Mouse (Mus musculus): Measurements from ENCODE around the gene Rfx8. TPM values are rescaled to one million over a fixed set of nuclear protein-coding genes. Genes with fewer than 3 reads are reported as not detected.
"Not testable (repeated sequence)": the region's sequence is repeated elsewhere in the genome, so short reads cannot be mapped to it uniquely, and the experiment has no call there.

The Rfx8 gene
- polyA plus RNA-seq, 1 experiment from 2014 or later, result 3.3 TPM

GRCm38 (mm10) chr1:39663050-39663449 lies 57.7 kb downstream of the Rfx8 start:
- ATAC-seq (ENCODE audit: insufficient number of reproducible peaks, insufficient read depth, low FRiP score, low TSS enrichment), result no peak
- H3K36me3 ChIP-seq, result no peaks in the 10 kb centered on the region
- no peaks in the 10 kb centered on the region; the same call in 1 of the 2 replicates for H3K9me3 ChIP-seq
- H3K4me2 ChIP-seq (replicated peaks), result no peak overlapping the region
- no peak overlapping the region for H3K27ac ChIP-seq
- no peaks in the 10 kb centered on the region for H3K4me1 ChIP-seq
- H3K27me3 ChIP-seq, result no peaks in the 10 kb centered on the region
- no peak overlapping the region for H3K4me3 ChIP-seq
- H3K9ac ChIP-seq, result no peak overlapping the region
- 83% methylated on average over 4 of the region's 4 CpGs for WGBS

- Histone ChIP-seq H3K27me3 (peaks cover 10% of the 10 kb centered on the region), H3K27ac (no peak overlapping the region), H3K4me3 (no peak overlapping the region), H3K4me1 (no peaks in the 10 kb centered on the region), H3K4me2 (replicated peaks) (no peak overlapping the region), H3K9ac (no peak overlapping the region), H3K9me3 (no peaks in the 10 kb centered on the region), H3K36me3 (no peaks in the 10 kb centered on the region)
- no peak for ATAC-seq (ENCODE audit: insufficient number of reproducible peaks, insufficient read depth, low FRiP score, low TSS enrichment)
- 76% methylated on average over 6 of the region's 6 CpGs for WGBS
Observed at GRCm38 (mm10) chr1:39656976-39657529, 63.7 kb downstream of the Rfx8 start.

GRCm38 (mm10) chr1:39654901-39655300 lies 65.9 kb downstream of the Rfx8 start:
- Histone ChIP-seq H3K4me1 (peaks cover 11% of the 10 kb centered on the region), H3K27me3 (peaks cover 28% of the 10 kb centered on the region)
- 85% methylated on average over 18 of the region's 18 CpGs for WGBS
- H3K4me3 ChIP-seq; ATAC-seq (ENCODE audit: insufficient number of reproducible peaks, insufficient read depth, low FRiP score, low TSS enrichment); H3K9me3 ChIP-seq; H3K9ac ChIP-seq; H3K27ac ChIP-seq; H3K36me3 ChIP-seq; H3K4me2 ChIP-seq (replicated peaks): not testable (repeated sequence)

- no peak overlapping the region for H3K4me3 ChIP-seq
- no peaks in the 10 kb centered on the region for H3K9me3 ChIP-seq
- H3K27ac ChIP-seq, result no peak overlapping the region
- 83% methylated on average over 4 of the region's 4 CpGs for WGBS
- H3K4me2 ChIP-seq (replicated peaks), result no peak overlapping the region
- no peaks in the 10 kb centered on the region for H3K36me3 ChIP-seq
- H3K4me1 ChIP-seq, result peaks cover 11% of the 10 kb centered on the region
- no peak overlapping the region for H3K9ac ChIP-seq
- peaks cover 43% of the 10 kb centered on the region for H3K27me3 ChIP-seq
- ATAC-seq (ENCODE audit: insufficient number of reproducible peaks, insufficient read depth, low FRiP score, low TSS enrichment), result no peak
Observed at GRCm38 (mm10) chr1:39653028-39653427, 67.8 kb downstream of the Rfx8 start.

- peak within 1 kb of the TSS; percentile 99 for H3K4me2 ChIP-seq (replicated peaks)
- peak within 1 kb of the TSS; percentile 59 for H3K4me3 ChIP-seq
- H3K9ac ChIP-seq, result peak within 1 kb of the TSS; percentile 55
- ATAC-seq (ENCODE audit: insufficient number of reproducible peaks, insufficient read depth, low FRiP score, low TSS enrichment), result 0 out of 2 replicates have a peak, but pooled peaks have one; percentile 28
- WGBS, result 42% methylated on average over 9 of the region's 9 CpGs
- H3K4me1 ChIP-seq, result peaks cover 11% of the 10 kb centered on the region
- H3K36me3 ChIP-seq, result no peaks in the 10 kb centered on the region
- no peaks in the 10 kb centered on the region for H3K9me3 ChIP-seq
- H3K27me3 ChIP-seq, result peaks cover 45% of the 10 kb centered on the region
- no peak within 1 kb of the TSS for H3K27ac ChIP-seq
Observed at GRCm38 (mm10) chr1:39651241-39651548, 69.6 kb downstream of the Rfx8 start, which contains the start of gene Creg2. Creg2 (minus strand) TSS chr1:39651474.

- peaks cover 45% of the 10 kb centered on the region for H3K27me3 ChIP-seq
- ATAC-seq (ENCODE audit: insufficient number of reproducible peaks, insufficient read depth, low FRiP score, low TSS enrichment), result peak; percentile 67; the same call in 1 of the 2 replicates
- H3K36me3 ChIP-seq, result no peaks in the 10 kb centered on the region
- H3K4me2 ChIP-seq (replicated peaks), result peak overlapping the region; percentile 99
- WGBS, result 1% methylated on average over 73 of the region's 73 CpGs
- peak overlapping the region; percentile 59 for H3K4me3 ChIP-seq
- peak overlapping the region; percentile 55 for H3K9ac ChIP-seq
- peaks cover 11% of the 10 kb centered on the region for H3K4me1 ChIP-seq
- no peaks in the 10 kb centered on the region for H3K9me3 ChIP-seq
- H3K27ac ChIP-seq, result no peak overlapping the region
Observed at GRCm38 (mm10) chr1:39650435-39651240, 70.2 kb downstream of the Rfx8 start.

GRCm38 (mm10) chr1:39649691-39650434 lies 70.9 kb downstream of the Rfx8 start:
- H3K4me3 ChIP-seq, result peak overlapping the region; percentile 59
- H3K27ac ChIP-seq, result no peak overlapping the region
- WGBS, result 19% methylated on average over 17 of the region's 17 CpGs
- H3K4me2 ChIP-seq (replicated peaks), result peak overlapping the region; percentile 99
- H3K36me3 ChIP-seq, result no peaks in the 10 kb centered on the region
- no peaks in the 10 kb centered on the region for H3K9me3 ChIP-seq
- H3K4me1 ChIP-seq, result peaks cover 11% of the 10 kb centered on the region
- H3K27me3 ChIP-seq, result peaks cover 45% of the 10 kb centered on the region
- peak overlapping the region; percentile 55; the same call in 1 of the 2 replicates for H3K9ac ChIP-seq
- ATAC-seq (ENCODE audit: insufficient number of reproducible peaks, insufficient read depth, low FRiP score, low TSS enrichment), result no peak

- H3K27ac ChIP-seq, result no peak overlapping the region
- 87% methylated on average over 7 of the region's 7 CpGs for WGBS
- no peak overlapping the region for H3K4me2 ChIP-seq (replicated peaks)
- no peaks in the 10 kb centered on the region for H3K36me3 ChIP-seq
- no peak overlapping the region for H3K9ac ChIP-seq
- H3K4me1 ChIP-seq, result peaks cover 11% of the 10 kb centered on the region
- H3K27me3 ChIP-seq, result peaks cover 45% of the 10 kb centered on the region
- H3K4me3 ChIP-seq, result no peak overlapping the region
- no peaks in the 10 kb centered on the region for H3K9me3 ChIP-seq
- no peak for ATAC-seq (ENCODE audit: insufficient number of reproducible peaks, insufficient read depth, low FRiP score, low TSS enrichment)
Observed at GRCm38 (mm10) chr1:39648584-39648983, 72.2 kb downstream of the Rfx8 start.

GRCm38 (mm10) chr1:39645905-39646759 lies 74.7 kb downstream of the Rfx8 start:
- Histone ChIP-seq H3K4me1 (peaks cover 11% of the 10 kb centered on the region), H3K27ac (no peak overlapping the region), H3K36me3 (no peaks in the 10 kb centered on the region), H3K9ac (no peak overlapping the region), H3K4me2 (replicated peaks) (no peak overlapping the region), H3K4me3 (no peak overlapping the region), H3K27me3 (peaks cover 30% of the 10 kb centered on the region), H3K9me3 (no peaks in the 10 kb centered on the region)
- no peak for ATAC-seq (ENCODE audit: insufficient number of reproducible peaks, insufficient read depth, low FRiP score, low TSS enrichment)
- WGBS, result 41% methylated on average over 8 of the region's 8 CpGs

GRCm38 (mm10) chr1:39644333-39644732 lies 76.5 kb downstream of the Rfx8 start:
- no peak for ATAC-seq (ENCODE audit: insufficient number of reproducible peaks, insufficient read depth, low FRiP score, low TSS enrichment)
- H3K27ac ChIP-seq, result no peak overlapping the region
- 50% methylated on average over 1 of the region's 1 CpGs for WGBS
- no peaks in the 10 kb centered on the region for H3K36me3 ChIP-seq
- H3K9me3 ChIP-seq, result no peaks in the 10 kb centered on the region
- H3K4me1 ChIP-seq, result no peaks in the 10 kb centered on the region
- H3K4me3 ChIP-seq, result no peak overlapping the region
- H3K4me2 ChIP-seq (replicated peaks), result no peak overlapping the region
- no peak overlapping the region for H3K9ac ChIP-seq
- peaks cover 13% of the 10 kb centered on the region for H3K27me3 ChIP-seq

- Histone ChIP-seq H3K36me3 (no peaks in the 10 kb centered on the region), H3K9me3 (no peaks in the 10 kb centered on the region), H3K27me3 (no peaks in the 10 kb centered on the region), H3K4me1 (peaks cover 2% of the 10 kb centered on the region; the same call in 1 of the 2 replicates), H3K27ac (no peak overlapping the region), H3K9ac (no peak overlapping the region), H3K4me3 (no peak overlapping the region), H3K4me2 (replicated peaks) (no peak overlapping the region)
- no peak for ATAC-seq (ENCODE audit: insufficient number of reproducible peaks, insufficient read depth, low FRiP score, low TSS enrichment)
- 88% methylated on average over 7 of the region's 7 CpGs for WGBS
Observed at GRCm38 (mm10) chr1:39641667-39642066, 79.1 kb downstream of the Rfx8 start.

All from embryonic facial prominence, embryonic 12.5 days (tissue).